Mouse (Mus musculus) ovary, postnatal 14 days (tissue): ENCODE measurements around the gene C1rl.
"Not testable (repeated sequence)": the region's sequence is repeated elsewhere in the genome, so short reads cannot be mapped to it uniquely, and the experiment has no call there.

Experiments used
- DNase-seq: peaks from one replicate; pipeline ENCODE4 v3.0.0; 2022; ENCODE audit warnings: low spot score

The C1rl gene

DNA sequence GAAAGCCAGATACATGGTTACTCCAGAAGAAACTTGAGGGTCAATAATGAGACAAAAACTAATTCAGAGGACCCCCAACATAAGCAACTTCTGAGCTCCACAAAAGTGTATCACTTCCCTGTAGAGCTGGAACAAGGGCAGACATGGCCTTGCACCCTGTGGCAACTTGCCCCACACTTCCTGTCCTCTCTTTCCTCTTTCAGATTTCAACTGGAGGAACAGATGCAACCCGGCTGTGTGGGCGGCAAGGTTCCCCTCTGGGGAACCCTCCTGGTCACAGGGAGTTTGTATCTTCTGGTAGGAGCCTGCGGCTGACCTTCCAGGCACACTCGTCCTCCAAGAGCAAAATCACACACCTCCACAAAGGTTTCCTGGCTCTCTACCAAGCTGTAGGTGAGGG is 12.1 kb downstream of the C1rl start:
- no peak for DNase-seq

DNA sequence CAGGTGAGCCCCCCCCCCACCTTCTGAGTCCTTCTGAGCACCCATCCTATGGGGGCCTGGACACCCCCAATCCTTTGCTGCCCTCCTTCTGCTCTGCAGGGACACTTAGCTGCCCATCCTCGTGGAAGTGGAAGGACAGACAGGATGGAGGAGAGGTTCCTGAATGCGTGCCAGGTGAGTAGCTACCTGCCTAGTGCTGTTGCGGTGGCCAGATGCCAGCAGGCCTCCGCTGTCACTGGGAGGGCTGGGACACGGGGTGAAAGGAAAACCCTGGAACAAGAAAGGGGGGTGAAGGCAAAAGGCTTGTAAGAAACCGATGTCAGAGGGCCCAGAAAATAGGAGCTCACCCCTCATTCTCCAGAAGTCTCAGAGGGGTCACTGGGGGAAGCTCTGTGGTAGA is 14.1 kb downstream of the C1rl start:
- DNase-seq: no peak

DNA sequence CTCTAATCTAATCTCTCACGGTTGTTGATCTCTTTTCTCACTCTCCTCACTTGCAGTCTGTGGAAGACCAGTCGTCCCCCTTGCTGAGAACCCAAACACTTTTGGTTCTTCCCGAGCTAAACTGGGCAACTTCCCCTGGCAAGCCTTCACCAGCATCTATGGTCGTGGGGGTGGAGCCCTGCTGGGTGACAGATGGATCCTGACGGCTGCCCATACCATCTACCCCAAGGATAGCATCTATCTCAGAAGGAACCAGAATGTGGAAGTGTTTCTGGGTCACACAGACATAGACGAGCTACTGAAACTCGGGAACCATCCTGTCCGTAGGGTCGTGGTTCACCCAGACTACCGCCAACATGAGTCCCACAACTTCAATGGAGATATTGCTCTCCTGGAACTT is 15.4 kb downstream of the C1rl start:
- DNase-seq: no peak

GRCm38 (mm10) chr6:124509192-124509591 is 16.3 kb downstream of the C1rl start:
- not testable (repeated sequence) for DNase-seq

DNA sequence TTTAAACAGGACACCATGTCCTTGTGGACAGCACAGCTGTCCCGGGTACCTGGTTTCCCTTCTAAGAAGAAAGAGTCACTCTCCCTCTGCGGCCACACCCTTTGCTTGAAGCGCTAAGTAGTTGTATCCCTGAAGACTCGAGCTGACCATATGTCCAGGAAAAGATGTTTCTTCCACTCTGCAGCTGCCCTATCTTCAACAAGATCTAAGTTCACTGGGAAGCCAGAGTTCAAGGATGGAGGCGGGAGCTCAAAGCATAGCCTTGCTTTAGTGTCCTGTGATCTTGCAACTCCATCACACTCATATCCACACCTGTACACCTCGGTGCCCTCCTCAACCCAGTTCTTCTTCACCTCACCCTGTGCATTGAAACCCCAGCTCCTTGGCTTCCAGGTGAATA is 19.0 kb downstream of the C1rl start:
- DNase-seq: no peak

DNA sequence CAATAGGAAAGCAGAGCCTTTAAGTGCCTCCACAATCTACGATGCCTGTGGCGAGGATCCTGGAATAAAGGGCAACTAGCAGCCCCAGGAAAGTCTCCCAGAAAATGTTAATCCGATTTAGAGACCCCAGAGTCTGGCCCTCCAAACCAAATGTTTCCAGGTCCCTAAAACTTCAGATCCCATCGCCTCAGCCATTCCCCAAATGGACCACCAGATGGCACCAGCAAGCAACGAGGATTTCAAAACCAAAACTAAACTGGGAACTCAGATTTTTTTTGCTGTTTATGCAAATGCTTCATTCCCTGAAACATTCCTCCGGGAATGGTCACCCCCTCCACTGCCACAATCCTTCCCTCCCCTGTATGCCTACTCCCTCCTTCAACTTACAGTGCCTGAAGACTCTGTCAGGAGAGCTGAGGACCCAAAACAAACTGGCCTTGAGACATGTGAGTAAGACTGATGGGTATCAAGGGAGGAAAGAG is 19.5 kb downstream of the C1rl start, which contains the start of gene C1ra:
Gene C1ra, plus strand, starts transcription at position 51 of the 482 bp plus-strand sequence.
- peak; percentile 69 for DNase-seq

GRCm38 (mm10) chr6:124517733-124518132 is 24.8 kb downstream of the C1rl start:
- DNase-seq: not testable (repeated sequence)

- DNase-seq: not testable (repeated sequence)
These were observed 29.2 kb downstream of the C1rl start for GRCm38 (mm10) chr6:124522082-124522481.

DNA sequence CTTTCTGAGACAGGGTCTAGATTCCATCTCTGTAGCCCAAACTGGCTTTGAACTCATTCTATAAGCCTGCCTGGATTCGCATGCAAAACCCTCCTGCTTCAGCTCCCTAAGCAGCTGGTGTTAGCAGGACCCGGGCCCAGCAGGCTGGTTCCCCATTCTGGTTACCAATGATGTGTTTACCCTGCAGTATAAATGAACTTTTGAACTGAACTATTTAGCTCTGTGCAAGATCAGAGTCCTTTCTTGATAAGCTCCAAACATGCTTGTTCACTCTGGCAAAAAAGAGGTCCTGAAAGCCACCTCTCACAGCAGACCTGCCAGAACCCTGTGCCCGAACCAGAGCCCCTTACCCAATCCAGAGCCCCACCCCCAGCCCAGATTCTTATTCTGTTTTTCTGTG is 35.0 kb downstream of the C1rl start:
- no peak for DNase-seq

DNA sequence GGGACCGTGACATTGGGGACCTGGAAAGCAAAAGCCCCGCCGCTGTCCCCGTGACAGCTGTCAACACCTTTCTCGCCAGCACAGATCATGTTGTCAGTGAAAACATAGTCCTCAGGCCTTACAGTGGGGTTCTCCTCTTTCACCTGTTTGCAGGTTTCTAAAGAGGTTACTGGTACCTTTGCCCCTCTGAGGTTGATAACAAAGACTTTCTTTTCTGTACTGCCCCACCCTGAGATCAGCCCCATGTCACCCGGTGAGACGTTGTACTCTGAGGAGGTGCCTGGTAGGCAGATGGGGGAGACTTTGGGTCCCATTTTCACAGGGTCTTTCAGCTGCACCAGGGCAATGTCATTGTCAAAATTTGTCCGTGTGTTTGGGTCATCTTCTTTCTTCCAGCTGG is 38.2 kb downstream of the C1rl start:
- DNase-seq: no peak

GRCm38 (mm10) chr6:124536125-124536829 is 43.4 kb downstream of the C1rl start:
- not testable (repeated sequence) for DNase-seq

GRCm38 (mm10) chr6:124541176-124541575 is 48.3 kb downstream of the C1rl start:
- DNase-seq: not testable (repeated sequence)

DNA sequence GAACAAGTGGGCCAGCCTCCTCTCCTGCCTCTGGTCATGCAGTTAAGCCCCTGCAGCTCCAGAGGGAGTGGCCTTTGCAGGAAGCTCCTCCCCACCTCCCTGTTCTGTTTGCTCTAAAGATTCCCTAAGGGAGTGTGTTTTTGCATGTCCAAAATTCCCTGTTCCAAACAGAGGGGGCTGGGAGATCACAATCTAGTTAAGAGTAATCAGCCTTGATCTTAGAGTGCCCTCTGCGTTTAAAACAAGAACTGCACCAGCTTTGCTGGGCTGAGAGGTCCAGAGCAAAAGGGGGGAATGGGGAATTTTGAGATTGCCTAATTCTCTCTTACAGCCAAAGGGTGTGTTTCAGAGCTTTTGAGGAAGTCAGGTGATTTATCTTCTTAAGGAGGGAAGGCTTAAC is 49.4 kb downstream of the C1rl start, which contains the start of gene C1s1:
Gene C1s1, minus strand, starts transcription at position 76 of the 400 bp plus-strand sequence.
- peak; percentile 69 for DNase-seq

DNA sequence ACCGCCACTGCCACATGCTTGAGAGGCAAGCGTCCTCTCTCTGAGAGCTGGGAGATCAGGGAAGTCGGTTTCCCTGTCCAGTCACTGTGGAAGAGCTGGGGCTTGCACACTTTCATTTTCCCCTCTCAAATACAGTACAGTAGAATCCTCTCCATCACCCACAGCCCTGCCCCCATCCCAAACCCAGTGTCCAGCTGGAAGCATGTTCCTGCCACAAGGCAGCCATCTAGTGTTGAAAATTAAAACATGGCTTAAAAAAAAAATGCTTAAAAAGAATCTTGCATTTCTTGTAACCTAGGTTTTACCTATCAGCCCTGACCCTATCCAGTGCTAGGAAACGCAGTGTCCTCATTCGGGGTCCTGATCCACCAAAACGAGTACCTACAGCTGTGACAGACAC is 51.6 kb downstream of the C1rl start:
- peak; percentile 15 for DNase-seq

GRCm38 (mm10) chr6:124545425-124545824 is 52.5 kb downstream of the C1rl start:
- no peak for DNase-seq

DNA sequence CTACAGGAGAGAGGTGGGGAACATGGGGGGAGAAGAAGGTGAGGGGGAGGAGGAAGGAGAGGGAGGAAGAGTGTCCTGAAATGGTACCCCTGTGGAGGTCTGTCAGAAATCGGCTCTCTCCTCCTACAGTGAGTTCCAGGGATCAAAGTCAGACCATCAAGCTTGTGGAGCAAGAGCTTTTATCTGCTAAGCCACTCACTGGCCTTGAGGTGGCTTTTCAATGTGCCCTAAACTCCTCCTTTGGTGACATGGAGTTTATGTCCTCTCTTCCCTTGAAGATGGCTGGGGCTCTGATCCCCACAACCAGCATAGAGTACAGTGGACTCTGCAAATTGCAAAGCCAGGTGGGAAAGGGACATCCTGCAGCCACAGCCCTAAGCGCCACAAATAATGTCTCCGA is 55.1 kb downstream of the C1rl start:
- DNase-seq: not testable (repeated sequence)

DNA sequence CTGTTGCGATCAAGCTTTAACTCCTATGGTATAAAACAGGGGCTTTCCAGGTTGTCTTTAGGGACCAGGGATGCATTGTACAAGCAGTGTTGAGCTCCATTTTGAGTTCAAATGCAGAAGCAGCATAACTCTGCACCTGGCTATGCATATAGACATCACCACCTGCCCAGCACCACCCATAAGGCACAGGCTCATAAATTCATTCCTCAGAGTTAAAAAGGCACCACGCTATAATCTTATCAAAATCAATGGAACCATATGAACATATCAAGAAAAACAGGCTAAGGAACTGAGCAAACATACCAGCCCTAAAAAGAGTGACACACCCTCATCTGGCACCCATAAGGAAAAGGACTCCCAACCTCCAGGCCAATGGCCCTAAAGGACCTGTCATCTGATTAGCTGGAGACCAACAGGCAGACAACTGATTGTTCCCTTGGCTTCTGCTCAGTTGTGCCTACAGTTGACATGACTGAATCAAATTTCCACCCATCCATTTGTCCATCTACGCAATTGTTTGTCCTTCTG is 56.2 kb downstream of the C1rl start:
- no peak for DNase-seq

GRCm38 (mm10) chr6:124552766-124553165 is 59.9 kb downstream of the C1rl start:
- no peak for DNase-seq

GRCm38 (mm10) chr6:124555956-124556355 is 63.0 kb downstream of the C1rl start:
- not testable (repeated sequence) for DNase-seq
